Mouse (Mus musculus) NIH3T3 (cell line): ENCODE measurements around the gene 1700016D06Rik.

Experiments used
- DNase-seq: peaks from one replicate; pipeline ENCODE4 v3.0.0-alpha.2; 2012; ENCODE audit warnings: low read depth

1700016D06Rik gene

DNA sequence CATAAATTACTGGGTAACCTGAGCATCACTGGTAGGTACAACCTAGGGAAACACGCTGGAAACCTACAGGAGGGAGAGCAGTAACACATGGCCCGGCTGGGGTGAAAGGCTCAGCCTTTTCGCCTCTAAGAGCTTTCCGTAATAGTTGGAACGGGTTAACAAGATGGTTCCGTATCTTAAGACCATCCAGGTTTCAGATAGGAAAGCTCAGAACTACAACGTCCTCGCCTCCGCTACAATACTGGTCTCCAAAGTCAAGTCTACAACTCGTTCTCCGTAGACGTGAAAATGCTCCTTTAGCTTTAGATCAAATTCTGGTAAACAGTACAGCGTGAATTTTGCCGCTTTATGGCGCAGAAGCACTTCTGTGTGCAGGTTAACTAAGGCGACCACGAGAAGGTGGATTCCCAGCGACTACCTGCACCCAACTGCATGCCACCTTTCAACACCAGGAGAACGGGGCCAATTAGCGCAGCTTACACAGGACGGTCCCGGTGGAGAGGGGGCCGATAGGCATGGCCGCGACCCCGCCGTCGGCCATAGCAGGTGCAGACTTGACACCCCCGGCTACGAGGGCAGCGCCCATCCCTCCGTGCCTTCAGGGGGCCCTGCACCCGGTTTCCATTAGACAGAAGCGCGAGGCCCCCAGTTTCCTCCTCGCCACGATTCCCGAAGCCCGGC lies 66.4 kb downstream of the 1700016D06Rik start:
- peak; percentile 23 for DNase-seq

DNA sequence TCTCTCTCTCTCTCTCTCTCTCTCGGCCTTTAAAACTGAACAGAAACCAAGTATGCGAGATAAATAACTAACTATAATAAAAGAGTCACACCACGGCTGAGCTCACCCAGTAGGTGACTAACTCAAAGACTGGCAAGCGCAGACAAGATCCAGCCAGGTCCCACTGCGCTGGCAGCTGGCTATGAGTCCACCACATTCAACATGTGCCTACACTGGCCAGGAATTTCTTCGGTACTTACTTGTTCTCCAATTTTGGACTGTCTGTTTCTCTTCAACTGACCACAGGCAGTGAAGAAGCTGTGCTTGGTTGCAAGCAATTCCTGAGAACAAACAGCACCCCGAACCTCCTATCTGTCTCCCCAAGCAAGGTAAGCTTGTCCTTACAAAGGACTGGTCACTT lies 67.4 kb downstream of the 1700016D06Rik start:
- peak; percentile 70 for DNase-seq

DNA sequence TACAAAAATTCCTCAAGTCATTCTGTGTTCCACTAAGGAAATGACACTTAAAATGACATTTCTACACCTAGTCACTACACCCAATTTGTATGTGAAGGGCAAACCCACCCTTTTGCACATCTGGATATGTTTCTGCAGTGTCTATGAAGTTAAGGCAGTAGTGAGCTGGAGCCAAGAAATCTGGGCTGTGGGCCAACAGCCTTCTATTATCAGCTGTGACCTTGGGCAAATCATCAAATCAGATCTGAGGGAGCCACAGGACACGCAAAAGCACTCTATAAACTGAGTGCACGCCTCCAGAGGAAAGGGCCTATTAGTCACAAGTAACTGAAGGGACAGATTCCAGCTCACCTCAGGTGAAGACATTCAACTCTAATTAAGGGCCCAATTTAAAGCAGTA lies 68.5 kb downstream of the 1700016D06Rik start:
- peak; percentile 92 for DNase-seq

DNA sequence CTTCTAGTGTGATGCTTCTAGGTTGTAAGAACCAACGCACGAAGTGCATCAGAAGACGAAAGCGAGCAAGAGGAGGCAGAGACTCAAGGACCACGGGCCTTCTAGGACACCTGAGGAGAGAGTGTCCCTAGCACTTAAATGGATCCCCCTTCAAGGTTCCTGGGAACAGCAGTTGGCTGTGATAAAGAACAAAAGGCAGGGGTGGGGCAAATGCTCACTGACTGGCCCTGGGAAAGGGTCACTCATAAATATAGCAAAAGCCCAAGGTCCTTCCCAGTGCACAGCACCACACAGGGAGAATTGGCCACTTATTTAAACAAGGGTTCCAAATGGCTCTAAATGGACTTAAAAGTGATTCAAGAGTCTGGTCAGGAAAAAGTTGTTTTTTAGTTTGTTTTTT lies 71.7 kb downstream of the 1700016D06Rik start:
- DNase-seq: no peak

DNA sequence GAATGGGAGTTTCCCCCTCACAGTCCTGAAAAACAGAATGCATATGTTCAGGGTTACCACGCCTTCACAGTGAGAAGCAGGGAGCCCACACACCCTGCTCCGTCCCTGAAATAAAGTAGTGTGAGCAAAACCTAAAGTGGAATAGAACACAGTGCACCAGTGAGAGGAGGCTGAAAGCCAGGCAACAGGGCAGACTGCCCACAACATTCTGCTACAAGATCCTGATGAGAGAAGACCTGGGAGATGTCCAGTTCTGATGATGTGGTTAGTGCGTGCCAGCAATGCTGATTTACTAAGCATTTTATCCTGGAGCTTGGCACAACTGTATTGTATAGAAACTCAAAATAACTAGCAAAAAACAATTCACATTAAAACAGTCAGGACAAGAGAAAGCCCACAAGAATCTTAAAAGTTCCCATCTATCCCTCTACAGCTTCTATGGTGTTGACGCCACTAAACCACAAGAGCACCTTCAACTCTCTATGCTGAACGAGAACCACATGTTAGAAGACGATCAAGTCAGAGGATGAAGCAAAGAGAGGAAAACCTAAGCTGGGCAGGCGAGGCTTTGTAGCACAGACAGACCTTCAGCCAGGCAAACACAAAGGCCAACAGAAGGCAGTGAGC lies 72.2 kb downstream of the 1700016D06Rik start:
- DNase-seq: peak; percentile 91

DNA sequence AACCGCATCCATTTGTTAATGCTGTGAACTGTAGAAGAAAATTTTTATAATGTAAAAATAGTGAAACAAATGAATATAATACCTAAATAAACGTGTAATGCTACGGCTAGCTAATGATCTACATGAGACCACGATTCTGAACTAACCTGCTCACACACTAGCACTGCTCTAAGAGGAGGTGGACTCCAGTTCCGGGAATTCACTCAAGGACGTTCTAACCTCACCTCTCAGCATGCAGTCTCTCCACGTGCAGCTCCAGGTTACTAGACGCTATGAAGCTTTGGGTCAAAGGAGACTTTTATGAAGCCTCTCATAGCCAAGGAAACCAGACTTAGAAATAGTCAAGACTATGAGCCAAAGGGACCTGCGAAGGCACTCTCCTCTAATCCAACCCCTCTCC lies 73.1 kb downstream of the 1700016D06Rik start:
- DNase-seq: no peak

DNA sequence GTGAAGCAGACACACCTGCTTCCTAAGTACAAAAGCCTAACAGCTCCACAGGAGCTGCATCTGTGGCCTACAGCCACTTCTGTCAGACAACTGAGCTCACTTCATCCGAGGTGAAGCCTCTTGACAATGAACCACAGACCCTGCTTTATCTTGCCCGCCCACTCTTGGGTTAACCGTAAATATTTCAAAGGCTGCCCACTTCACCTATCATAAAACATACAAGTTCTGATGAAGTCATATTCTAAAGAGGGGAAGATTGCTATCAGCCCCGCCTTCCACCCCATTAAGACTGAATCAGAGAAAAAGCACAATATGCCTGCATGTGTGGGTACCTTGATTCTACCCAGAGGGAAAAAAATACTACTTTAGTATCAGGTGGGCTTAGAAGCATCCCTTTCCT lies 75.8 kb downstream of the 1700016D06Rik start:
- no peak for DNase-seq

DNA sequence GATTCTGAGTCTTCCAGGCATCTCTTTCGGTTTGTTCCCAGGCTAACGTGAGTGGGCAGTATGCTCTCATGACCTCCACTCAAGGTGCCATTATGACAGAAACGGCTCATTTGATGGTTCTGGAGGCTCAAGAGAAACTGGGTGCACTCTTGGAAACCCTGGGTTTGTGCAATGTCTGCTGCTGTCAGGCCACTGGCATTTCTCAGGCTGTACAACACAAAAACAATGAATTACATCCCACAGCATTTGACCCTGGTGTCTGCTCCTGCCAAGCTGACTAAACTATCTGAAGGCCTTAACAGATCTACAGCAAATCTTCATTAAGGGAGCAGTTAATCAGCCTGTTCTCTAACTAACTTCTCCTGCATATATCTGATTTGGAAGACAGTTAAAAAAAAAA lies 81.8 kb downstream of the 1700016D06Rik start:
- no peak for DNase-seq

DNA sequence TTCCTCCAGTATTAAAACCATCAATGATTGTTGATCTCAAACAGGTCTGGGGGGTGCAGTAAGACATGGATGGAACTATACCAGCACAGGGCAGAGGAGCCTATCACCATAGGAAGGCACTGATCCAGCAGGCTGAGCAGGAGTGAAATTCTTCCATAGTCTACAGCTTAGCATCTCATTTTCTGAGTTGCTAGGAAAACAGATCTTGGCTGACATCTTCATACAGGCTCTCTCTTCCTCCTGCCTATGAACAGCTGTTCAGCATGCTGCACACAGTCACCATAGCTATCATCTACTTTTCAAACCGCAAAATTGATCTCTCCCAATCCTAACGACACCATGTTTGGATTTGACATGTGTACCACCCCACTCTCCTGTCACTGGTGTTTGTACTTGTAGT lies 82.8 kb downstream of the 1700016D06Rik start:
- no peak for DNase-seq

DNA sequence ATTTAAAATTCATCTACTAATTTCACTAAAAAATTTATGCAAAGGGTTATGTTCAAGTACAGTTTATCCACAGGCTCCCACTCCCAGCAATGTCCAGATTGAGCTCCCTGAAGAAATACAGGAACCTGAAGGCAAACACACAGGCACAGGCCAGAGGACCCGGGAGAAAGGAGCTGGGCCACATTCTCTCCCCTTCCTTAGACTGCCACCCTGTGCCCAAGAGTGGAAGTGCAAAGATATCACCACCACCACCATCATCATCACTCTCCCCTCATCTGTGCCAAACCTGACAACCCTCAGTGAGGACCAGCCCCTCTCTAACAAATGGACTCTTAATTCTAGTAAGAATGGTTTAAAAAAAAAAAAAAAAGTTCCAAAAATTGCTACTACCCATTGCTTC lies 84.6 kb downstream of the 1700016D06Rik start:
- DNase-seq: peak; percentile 68

DNA sequence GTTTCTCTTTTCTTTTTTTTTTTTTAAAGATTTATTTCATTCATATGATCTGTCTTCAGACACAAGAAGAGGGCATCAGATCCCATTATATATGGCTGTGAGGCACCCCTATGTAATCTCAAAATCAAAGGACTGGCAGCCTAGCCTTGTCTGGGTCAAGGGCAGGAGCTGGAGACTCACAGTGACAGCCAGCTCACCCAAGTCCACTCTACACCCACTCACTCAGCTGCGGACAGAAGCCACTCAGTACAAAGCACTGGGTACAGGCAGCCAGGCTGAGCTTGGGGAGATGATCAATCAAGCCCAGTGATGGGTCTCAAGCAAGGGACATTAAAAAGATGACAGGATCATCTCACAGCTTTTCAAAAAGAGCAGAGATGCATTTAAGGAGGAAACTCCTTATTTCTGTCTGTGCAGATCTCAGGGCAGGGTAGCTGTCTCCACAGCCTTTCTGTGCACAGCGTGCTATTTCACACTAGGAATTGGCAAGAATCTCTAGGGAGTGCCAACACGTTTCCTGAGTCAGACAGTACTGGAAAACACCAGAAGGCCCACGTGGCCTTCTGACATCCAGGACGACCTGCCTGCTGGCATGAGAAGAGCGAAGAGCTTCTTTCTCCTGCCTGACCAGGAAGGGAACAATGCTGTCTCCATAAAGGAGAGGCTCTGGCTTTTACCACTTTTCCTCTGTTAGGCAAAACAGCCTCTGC lies 86.6 kb downstream of the 1700016D06Rik start:
- no peak for DNase-seq

DNA sequence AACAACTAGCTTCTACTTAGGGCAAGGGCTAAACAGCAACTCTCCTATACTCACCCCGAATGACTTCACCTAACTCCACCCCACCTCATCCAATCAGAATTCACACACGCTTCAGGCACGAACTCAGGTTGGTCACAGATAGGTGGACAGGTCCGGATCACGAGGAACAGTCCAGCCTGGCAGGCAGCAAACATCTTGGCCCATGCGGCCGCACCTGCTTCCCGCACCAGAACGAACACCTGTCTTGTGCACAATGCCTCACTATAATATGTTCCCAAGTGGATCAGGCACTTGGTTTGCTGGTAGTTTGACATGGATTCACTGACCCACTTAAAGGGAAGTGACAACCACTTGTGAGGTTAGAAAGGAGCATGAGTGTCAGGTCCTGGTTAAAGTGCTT lies 92.0 kb downstream of the 1700016D06Rik start:
- DNase-seq: no peak
